Mouse (Mus musculus) T-helper 2 cell (primary cell): ENCODE measurements at regions not wholly inside any gene's neighbourhood (a gene's known extent, or its start where the extent isn't known, plus 50 kb on each side); places are given as distances from the start of the nearest gene placed in this dataset.

Experiments
- in situ Hi-C: fragments of 300-600 bp; cut with MboI, MseI; formaldehyde crosslinking; loops from one replicate; pipeline ENCODE4 v1.15.1; 2025; ENCODE audit warnings: high pct_unique_total_duplicates

DNA sequence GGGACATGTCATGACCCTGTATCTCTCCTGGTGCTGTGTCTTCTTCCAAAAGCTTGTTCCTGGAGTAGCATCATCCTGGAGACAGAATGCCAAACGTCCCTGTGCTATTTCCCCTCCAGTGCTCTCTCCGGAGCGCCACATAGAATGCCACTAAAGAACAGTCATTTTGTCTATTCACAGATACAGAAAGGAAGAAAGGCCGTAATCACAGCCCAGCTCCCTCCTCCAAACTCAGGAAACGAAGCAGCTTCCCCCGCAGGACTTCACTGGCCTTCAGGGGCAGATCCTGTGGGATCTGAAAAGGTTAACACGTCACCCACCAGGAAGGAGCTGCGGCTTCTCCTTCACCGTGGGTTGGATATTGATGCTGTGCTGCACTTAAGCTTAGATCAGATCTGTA, 140.7 kb downstream of the Usp46 start:
- in situ Hi-C loops, result no loop called here

DNA sequence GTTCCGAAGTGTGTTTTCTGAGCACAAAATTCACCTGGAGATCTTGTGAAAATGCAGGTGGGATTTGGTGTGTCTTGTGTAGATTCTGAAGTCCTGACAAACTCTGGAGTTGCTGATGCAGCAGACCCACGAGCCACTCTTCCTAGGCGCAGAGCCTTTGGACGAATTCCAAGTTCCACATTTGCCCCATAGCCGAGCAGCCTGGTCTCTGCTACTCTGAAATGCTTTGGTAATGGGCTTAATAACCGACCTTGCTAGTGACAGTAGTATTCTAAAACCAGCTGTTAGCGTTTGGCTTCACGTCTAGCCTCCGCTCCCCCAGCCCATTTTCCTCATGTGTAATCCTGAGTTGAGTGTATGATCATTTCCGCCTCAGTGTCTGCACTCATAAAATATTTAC, 139.5 kb downstream of the Usp46 start:
- in situ Hi-C loops, result no loop called here

DNA sequence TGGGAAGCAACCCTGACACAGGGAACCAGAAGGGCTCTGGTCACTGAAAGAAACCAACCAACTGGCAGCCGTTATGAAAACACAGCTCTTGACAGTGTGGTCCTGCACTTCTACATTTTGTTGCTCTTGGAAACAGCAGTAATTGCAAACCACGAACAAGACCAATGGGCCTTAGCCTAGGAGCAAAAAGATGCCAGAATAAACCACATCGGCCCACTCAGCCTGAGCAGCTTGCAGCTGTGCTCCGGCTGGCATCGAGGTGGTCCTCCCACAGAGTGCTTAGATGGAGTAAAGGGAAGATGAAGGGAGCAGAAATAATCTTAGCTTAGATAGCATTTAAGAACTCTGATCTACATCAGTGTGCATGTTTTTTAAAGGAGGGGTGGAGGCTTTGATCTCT, 138.0 kb downstream of the Usp46 start:
- in situ Hi-C loops, result no loop called here

GRCm38 (mm10) chr5:73937799-73938198, 130.4 kb downstream of the Usp46 start:
- in situ Hi-C loops, result no loop called here

- in situ Hi-C loops, result no loop called here
Measured at GRCm38 (mm10) chr5:73938450-73938849, 129.8 kb downstream of the Usp46 start.

GRCm38 (mm10) chr5:73942950-73943349, 125.3 kb downstream of the Usp46 start:
- in situ Hi-C loops, result loop anchor here (5.0 kb wide), 1 partner anchor 354 kb away; no protein-coding TSS in a partner anchor

- in situ Hi-C loops, result no loop called here
Measured at GRCm38 (mm10) chr5:73945671-73946070, 122.6 kb downstream of the Usp46 start.

GRCm38 (mm10) chr5:73946164-73946563, 122.1 kb downstream of the Usp46 start:
- in situ Hi-C loops, result no loop called here

- in situ Hi-C loops, result no loop called here
Measured at GRCm38 (mm10) chr5:73948031-73948899, 120.0 kb downstream of the Usp46 start.
